Mouse (Mus musculus) neural tube, embryonic 15.5 days (tissue): ENCODE results near the gene 2010111I01Rik. TPM values are rescaled to one million over a fixed set of nuclear protein-coding genes. Genes with fewer than 3 reads are reported as not detected.

ENCODE experiments used
- ATAC-seq: fragments of 200-750 bp; cut with Nextera tagmentation; 2 replicates; pipeline ENCODE4 v1.8.0; 2017; ENCODE audit warnings: mild to moderate bottlenecking, moderate TSS enrichment, moderate library complexity; ENCODE audit not compliant: low FRiP score
- H3K27ac ChIP-seq: fragments of 300-500 bp; sonication (generic); replicated peaks from 2 replicates; pipeline ENCODE4 v1.5.1; 2015; ENCODE audit warnings: mild to moderate bottlenecking, inconsistent platforms
- H3K27me3 ChIP-seq: fragments of 300-500 bp; sonication (generic); replicated peaks from 2 replicates; pipeline ENCODE4 v1.6.1; 2015; ENCODE audit warnings: inconsistent platforms
- H3K36me3 ChIP-seq: fragments of 300-500 bp; sonication (generic); 2 replicates; pipeline ENCODE4 v1.6.1; 2015; ENCODE audit warnings: inconsistent platforms
- H3K4me1 ChIP-seq: fragments of 300-500 bp; sonication (generic); 2 replicates; pipeline ENCODE4 v1.6.1; 2015; ENCODE audit warnings: inconsistent platforms
- H3K4me2 ChIP-seq: fragments of 300-500 bp; sonication (generic); 2 replicates; pipeline ENCODE4 v1.6.1; 2015; ENCODE audit warnings: inconsistent platforms, mild to moderate bottlenecking, moderate library complexity
- H3K4me3 ChIP-seq: fragments of 300-500 bp; sonication (generic); replicated peaks from 2 replicates; pipeline ENCODE4 v1.5.1; 2015; ENCODE audit warnings: mild to moderate bottlenecking, inconsistent platforms
- H3K9ac ChIP-seq: fragments of 300-500 bp; sonication (generic); replicated peaks from 2 replicates; pipeline ENCODE4 v1.6.1; 2015; ENCODE audit warnings: mild to moderate bottlenecking, inconsistent platforms
- H3K9me3 ChIP-seq: fragments of 300-500 bp; sonication (generic); replicated peaks from 2 replicates; pipeline ENCODE4 v1.6.1; 2016; ENCODE audit warnings: inconsistent platforms
- WGBS: fragments of 180-500 bp; shearing (Covaris S2); methylation state at CpG from one replicate; pipeline ENCODE4 v1.1.7; 2015; ENCODE audit warnings: mixed read lengths; 5-methylcytosine and 5-hydroxymethylcytosine counted together
- polyA plus RNA-seq: library from polyadenylated mRNA; unstranded; fragments of >200 nt; fragmentation: Nextera tagmentation; extraction: Ambion mirVana; gene quantifications from 2 replicates; pipeline ENCODE4 v1.2.1, GENCODE M21; 2015

The 2010111I01Rik gene
- polyA plus RNA-seq, 1 experiment from 2014 or later, result 36.1 TPM

DNA sequence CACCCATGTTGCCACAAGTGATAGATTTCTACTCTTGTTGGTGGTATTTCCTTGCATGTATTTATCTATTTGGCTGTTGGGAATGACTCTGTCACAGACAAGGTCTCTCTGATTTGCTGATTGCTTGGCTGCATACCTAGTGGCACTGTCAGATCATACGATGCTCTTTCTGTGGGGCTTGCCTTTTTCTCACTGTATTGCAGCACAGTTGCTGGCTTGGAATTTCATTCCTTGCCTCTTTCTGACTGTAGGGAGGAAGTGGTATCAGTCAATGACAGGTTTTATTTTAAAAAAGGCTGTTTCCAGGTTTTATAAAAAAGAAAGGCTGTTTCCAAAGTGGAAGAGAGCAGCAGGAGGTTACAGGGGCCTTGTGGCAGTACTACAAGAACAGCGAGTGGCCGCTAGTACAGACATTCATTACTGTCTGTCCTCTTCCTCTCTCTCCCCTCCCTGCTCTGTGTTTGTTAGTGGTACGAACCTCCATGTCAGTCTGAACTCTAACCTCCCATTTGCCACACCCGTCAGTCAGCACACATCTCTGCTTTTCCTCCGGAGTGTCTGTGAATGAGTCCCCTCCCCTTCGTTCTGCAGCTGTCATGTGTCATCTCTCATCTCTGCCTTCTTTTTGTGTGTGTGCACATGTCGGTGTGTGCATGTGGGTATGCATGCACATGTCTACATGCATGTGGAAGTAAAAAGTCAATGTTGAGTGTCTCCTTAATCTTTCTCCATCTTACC is 138.3 kb downstream of the 2010111I01Rik start:
- Histone ChIP-seq H3K9me3 (no peaks in the 10 kb centered on the region), H3K4me1 (0 out of 2 replicates have a peak, but pooled peaks cover 9% of the 10 kb centered on the region), H3K4me3 (no peak overlapping the region), H3K36me3 (no peaks in the 10 kb centered on the region), H3K27ac (no peak overlapping the region), H3K9ac (no peak overlapping the region), H3K4me2 (no peak overlapping the region), H3K27me3 (no peaks in the 10 kb centered on the region)
- ATAC-seq, result no peak
- WGBS, result 47% methylated on average over 8 of the region's 8 CpGs

DNA sequence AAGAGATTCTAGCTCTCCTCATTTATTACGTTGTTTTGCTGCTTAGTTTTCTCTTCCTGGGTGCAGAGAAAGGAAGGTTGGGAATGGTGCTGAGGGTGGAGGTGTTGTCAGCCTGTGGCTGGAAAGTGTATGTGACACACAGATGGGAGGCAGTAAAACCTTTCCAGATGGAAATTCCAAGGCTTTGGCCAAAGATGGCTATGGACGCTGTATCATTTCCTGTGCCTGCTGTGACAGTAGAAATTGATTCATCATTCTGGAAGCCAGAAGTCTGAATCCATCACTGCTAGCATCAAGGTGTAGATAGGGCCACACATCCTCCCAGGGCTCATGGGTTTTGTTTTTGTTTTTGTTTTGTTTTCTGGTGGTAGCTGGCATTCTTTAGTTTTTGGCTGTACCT is 141.9 kb downstream of the 2010111I01Rik start:
- ATAC-seq, result no peak
- WGBS, result 81% methylated on average over 2 of the region's 2 CpGs
- H3K4me2 ChIP-seq, result no peak overlapping the region

DNA sequence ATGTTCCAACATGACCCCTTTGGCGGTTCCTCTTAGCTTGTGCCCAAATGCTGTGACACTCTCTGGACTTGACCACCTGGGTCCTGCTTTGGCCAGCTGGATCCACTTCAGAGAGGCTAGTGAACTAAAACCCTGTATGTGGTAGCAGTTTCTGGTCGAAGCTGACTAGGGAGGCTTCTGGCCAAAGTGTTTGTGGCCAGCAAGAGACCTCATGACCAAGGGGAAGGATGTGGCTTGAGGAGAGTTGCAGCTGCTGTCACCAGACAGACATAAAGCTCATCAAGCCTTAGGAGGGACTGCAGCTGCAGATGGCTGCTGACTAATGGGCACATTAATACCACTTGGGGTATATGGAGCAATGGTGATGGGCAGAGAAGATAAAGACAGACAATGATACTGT is 143.9 kb downstream of the 2010111I01Rik start:
- no peak overlapping the region for H3K9ac ChIP-seq
- no peak for ATAC-seq
- no peaks in the 10 kb centered on the region for H3K9me3 ChIP-seq
- no peak overlapping the region for H3K4me3 ChIP-seq
- no peak overlapping the region for H3K27ac ChIP-seq
- no peaks in the 10 kb centered on the region for H3K27me3 ChIP-seq
- no peaks in the 10 kb centered on the region for H3K36me3 ChIP-seq
- no peak overlapping the region for H3K4me2 ChIP-seq
- H3K4me1 ChIP-seq, result peaks cover 9% of the 10 kb centered on the region; the same call in 1 of the 2 replicates
- 74% methylated on average over 2 of the region's 2 CpGs for WGBS

More for the DNA sequence above, 141.9 kb downstream of the 2010111I01Rik start:
- no peak overlapping the region for H3K4me3 ChIP-seq
- no peaks in the 10 kb centered on the region for H3K9me3 ChIP-seq
- no peak overlapping the region for H3K27ac ChIP-seq
- no peaks in the 10 kb centered on the region for H3K27me3 ChIP-seq
- no peak overlapping the region for H3K9ac ChIP-seq
- no peaks in the 10 kb centered on the region for H3K36me3 ChIP-seq
- 0 out of 2 replicates have a peak, but pooled peaks cover 11% of the 10 kb centered on the region for H3K4me1 ChIP-seq

DNA sequence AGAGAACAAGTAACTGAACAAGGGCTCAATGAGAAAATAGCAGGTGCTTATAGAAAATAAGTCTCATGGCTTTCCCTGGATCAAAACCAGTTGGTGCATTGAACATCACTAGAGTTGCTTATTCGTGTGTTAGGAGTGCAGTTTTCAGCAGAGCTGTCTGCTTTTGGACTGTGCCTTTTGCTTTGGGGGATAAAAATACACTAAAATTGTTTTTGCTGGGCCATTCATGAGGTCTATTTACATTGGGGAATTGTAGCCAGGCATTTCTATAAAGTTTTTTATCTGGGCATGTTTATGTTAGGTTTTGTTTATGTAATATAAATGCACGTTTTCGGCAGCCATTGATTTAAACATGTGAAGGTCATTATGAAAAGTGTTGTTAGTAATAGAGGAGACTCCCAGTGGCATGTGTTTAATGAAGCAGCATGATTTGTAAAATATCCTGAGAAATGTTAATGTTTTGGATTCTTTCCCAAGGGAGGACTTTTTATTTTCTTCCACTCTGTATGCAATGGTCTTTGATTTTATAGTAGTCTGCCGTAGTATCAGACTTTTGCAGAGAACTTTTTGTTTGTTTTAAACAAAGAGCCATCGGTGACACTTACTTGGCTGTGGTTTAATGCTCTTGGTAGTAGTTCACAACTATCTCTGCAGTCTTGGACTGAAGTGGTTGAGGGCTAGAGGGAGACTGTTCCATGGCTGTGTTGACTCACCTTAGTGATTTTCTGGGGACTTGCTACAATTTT is 146.8 kb downstream of the 2010111I01Rik start:
- no peak for ATAC-seq
- Histone ChIP-seq H3K4me1 (peaks cover 9% of the 10 kb centered on the region; the same call in 1 of the 2 replicates), H3K9ac (no peak overlapping the region), H3K27ac (0 out of 2 replicates have a peak overlapping the region, but pooled peaks have one; percentile 41), H3K36me3 (no peaks in the 10 kb centered on the region), H3K4me2 (no peak overlapping the region), H3K9me3 (no peaks in the 10 kb centered on the region), H3K4me3 (no peak overlapping the region), H3K27me3 (no peaks in the 10 kb centered on the region)
- WGBS, result 60% methylated on average over 5 of the region's 5 CpGs

DNA sequence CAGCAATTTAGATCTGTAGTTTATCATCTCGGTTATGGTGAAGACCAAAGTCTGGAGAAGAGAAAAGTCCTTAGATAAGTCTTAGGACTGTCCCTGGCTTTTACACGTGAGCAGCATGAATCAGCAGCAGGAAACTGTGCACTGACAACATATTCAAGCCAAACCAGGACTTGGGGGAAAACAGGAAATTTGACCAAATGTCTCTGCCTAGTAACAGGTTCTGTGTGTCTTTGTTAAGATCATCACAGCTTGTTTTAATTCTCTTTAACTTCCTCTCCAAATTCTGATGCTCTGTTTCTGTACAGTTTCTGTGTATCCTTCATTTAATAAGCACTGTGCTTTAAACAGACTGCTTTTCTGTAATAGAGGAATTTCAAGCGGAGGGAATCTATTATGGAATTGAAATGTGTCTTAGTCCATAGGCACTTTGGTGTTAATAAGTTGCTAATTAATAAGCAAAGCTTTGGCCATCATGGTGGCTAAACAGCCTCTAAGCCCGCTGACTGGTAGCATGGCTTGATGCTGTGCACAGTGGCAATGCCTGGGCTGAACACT is 147.4 kb downstream of the 2010111I01Rik start:
- H3K36me3 ChIP-seq, result no peaks in the 10 kb centered on the region; the same call in 1 of the 2 replicates
- no peaks in the 10 kb centered on the region for H3K27me3 ChIP-seq
- no peak for ATAC-seq
- peak overlapping the region; percentile 41; the same call in 1 of the 2 replicates for H3K27ac ChIP-seq
- no peaks in the 10 kb centered on the region for H3K9me3 ChIP-seq
- H3K4me1 ChIP-seq, result peaks cover 9% of the 10 kb centered on the region; the same call in 1 of the 2 replicates
- H3K4me3 ChIP-seq, result no peak overlapping the region
- no peak overlapping the region for H3K4me2 ChIP-seq
- no peak overlapping the region for H3K9ac ChIP-seq
- 81% methylated on average over 4 of the region's 4 CpGs for WGBS

DNA sequence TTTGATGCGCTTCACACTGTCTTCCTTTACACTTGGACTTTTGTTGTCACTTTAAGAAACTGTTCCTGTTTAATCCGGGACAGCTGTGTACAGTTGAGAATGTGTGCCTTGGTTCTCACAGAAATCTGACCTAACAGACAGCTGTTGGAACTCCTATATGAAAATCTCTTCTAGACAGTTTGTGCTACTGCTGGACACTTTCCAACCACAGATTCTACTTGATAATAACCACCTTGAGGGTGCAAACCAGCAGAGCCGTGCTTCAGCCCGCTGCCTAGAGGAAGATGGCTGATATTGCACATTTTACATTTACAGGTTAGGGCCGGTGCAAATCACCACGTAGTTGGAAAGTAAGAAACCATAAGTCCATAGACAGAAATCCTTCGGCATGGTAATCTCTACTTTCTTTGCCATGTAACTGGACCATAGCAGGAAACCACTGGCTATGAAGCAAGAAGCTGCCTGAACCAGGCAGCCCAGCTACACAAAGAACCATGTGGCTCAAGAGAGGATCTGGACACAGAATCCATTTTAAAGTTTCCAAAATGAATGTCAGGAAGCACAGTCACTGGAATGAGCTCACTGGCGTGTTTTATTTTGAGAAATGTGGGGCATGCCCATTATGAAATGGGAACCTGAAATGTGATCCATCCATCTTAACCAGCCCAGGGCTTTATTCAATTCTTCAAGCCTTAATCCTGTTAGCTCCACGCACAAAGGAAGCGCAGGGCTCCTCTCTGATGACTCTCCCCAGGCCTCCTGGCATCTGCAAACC is 148.1 kb downstream of the 2010111I01Rik start:
- no peak overlapping the region for H3K9ac ChIP-seq
- WGBS, result 61% methylated on average over 10 of the region's 10 CpGs
- H3K4me3 ChIP-seq, result no peak overlapping the region
- H3K27ac ChIP-seq, result peak overlapping the region; percentile 45
- no peaks in the 10 kb centered on the region for H3K27me3 ChIP-seq
- no peaks in the 10 kb centered on the region for H3K9me3 ChIP-seq
- H3K36me3 ChIP-seq, result no peaks in the 10 kb centered on the region; the same call in 1 of the 2 replicates
- no peak overlapping the region for H3K4me2 ChIP-seq
- ATAC-seq, result no peak
- H3K4me1 ChIP-seq, result peaks cover 9% of the 10 kb centered on the region; the same call in 1 of the 2 replicates

DNA sequence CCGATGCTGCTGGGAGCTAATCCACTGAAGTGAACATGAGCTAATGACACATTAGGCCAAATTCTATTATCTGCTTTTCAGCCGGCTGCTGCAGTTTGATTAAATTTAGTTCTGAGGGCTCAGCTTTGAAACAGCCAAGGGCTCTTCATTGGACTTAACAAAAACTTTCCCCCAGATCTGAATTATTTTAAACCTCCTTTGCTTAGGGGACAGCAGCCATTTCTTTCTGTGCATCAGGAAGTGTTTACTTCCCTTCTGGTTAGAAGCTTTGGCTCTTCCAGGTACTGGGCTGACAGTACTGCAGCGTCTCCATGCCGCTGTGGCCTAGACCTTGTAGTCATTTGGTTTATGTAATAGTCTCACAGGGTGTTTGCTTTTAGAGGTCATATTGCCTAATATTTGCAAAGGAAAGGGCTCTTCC is 149.2 kb downstream of the 2010111I01Rik start:
- Histone ChIP-seq H3K36me3 (no peaks in the 10 kb centered on the region; the same call in 1 of the 2 replicates), H3K9ac (no peak overlapping the region), H3K4me1 (peaks cover 6% of the 10 kb centered on the region; the same call in 1 of the 2 replicates), H3K9me3 (no peaks in the 10 kb centered on the region), H3K27me3 (no peaks in the 10 kb centered on the region), H3K4me2 (no peak overlapping the region), H3K4me3 (no peak overlapping the region), H3K27ac (no peak overlapping the region)
- no peak for ATAC-seq
- 81% methylated on average over 4 of the region's 4 CpGs for WGBS

DNA sequence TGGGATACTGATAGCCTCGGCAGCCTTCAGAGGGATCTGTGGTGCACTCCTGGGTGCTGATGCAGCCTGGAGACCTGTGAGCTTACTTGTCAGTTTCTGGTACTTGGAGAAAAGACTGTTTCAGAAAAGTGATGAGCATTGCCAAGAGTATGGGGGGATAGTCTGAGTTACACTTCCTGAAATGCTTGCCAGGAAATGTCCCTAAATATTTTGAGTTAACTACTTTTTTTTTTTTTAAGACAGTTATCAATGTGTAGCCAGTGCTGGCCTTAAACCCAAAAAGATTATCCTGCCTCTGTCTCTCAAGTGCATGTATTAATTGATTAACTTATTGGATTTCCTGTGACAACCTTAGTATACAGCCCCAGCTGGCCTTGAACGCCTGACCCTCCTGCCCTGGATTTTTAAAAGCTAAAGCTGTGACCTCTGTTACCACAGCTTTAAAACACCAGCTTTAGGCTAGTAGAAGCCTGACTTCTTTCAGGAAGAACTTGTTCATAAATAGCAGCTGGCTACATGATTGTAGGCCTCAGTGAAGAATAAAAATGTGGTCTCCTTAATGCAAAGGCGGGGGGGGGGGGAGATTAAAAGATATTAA is 150.6 kb downstream of the 2010111I01Rik start:
- Histone ChIP-seq H3K27me3 (no peaks in the 10 kb centered on the region), H3K27ac (no peak overlapping the region), H3K4me1 (peaks cover 6% of the 10 kb centered on the region; the same call in 1 of the 2 replicates), H3K4me2 (no peak overlapping the region), H3K4me3 (no peak overlapping the region), H3K36me3 (no peaks in the 10 kb centered on the region; the same call in 1 of the 2 replicates), H3K9me3 (no peaks in the 10 kb centered on the region), H3K9ac (no peak overlapping the region)
- WGBS, result 83% methylated on average over 3 of the region's 3 CpGs
- no peak for ATAC-seq

DNA sequence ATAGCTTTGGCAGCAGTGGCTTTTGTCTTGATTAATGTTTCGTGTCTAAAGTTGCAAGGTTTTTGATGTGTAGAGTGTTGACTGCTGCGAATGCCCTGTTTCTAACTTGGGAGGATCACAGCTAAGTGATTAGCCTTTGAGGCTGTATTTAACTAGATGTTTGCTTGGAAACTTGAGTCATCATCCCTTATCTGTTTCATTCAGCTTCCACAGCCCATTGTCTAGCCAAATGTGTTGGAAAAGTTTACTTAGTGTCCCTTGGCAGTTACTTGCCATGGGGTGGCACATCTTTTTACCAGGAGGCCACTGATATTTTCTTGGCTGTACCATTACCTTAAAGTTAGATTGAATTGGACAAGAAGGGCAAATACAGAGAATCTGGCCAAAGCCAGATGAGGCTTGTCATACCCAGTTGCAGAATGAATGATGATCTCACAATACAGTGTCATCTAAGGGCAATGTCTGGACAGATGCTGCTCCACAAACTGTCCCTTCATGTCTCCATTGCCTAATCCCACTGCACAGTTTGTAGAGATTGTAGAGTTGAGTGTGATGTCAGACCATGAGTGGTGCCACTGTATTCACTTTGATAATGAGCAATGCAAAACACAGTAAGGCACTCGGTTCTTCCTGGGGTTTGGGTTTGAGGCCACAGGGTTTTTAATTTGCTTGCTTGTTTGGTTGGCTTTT is 152.9 kb downstream of the 2010111I01Rik start:
- Histone ChIP-seq H3K27ac (no peak overlapping the region), H3K9me3 (no peaks in the 10 kb centered on the region), H3K36me3 (no peaks in the 10 kb centered on the region; the same call in 1 of the 2 replicates), H3K4me1 (no peaks in the 10 kb centered on the region), H3K4me2 (no peak overlapping the region), H3K4me3 (no peak overlapping the region), H3K9ac (no peak overlapping the region), H3K27me3 (no peaks in the 10 kb centered on the region)
- 88% methylated on average over 3 of the region's 3 CpGs for WGBS
- ATAC-seq, result no peak

DNA sequence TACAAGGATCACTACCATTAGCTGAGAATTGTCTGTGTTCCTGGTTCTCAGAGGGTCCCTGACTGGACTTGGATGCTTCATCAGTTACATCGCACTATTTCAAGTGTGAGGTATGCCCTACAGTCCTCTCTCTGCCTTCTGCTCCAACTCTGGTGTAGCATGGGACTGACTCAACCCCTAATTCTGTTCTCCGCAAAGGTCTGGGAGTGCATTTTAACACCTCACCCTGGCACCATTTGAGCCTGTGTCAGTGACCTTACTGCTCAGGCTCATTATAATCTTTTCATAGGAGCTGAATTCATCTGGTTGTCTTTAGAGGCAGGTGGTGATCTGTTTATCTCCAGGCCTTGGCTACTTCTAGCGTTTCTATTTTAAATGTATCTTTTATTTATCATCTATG is 154.0 kb downstream of the 2010111I01Rik start:
- ATAC-seq, result no peak
- H3K4me1 ChIP-seq, result no peaks in the 10 kb centered on the region
- H3K9me3 ChIP-seq, result no peaks in the 10 kb centered on the region
- no peak overlapping the region for H3K9ac ChIP-seq
- H3K4me2 ChIP-seq, result no peak overlapping the region
- H3K36me3 ChIP-seq, result no peaks in the 10 kb centered on the region; the same call in 1 of the 2 replicates
- H3K27me3 ChIP-seq, result no peaks in the 10 kb centered on the region
- H3K27ac ChIP-seq, result no peak overlapping the region
- H3K4me3 ChIP-seq, result no peak overlapping the region
- 83% methylated on average over 3 of the region's 3 CpGs for WGBS
